Mouse (Mus musculus) spleen, adult 2 months (tissue): Measurements from ENCODE around the gene Rbm38. TPM values are rescaled to one million over a fixed set of nuclear protein-coding genes. Genes with fewer than 3 reads are reported as not detected.

Source experiments
- DNase-seq, 2 experiments: peaks; one replicate each; pipeline versions ENCODE4 v3.0.0 to v3.0.0-alpha.2; 2012 to 2021; ENCODE audit warnings: low spot score in 2 of 2, low read depth in 1 of 2
- H3K27ac ChIP-seq: fragments of 200-500 bp; 2 replicates; pipeline ENCODE4 v1.5.1; 2012; ENCODE audit warnings: low read length, inconsistent platforms; ENCODE audit not compliant: insufficient read depth
- H3K27me3 ChIP-seq: fragments of 200-500 bp; 2 replicates; pipeline ENCODE4 v1.6.1; 2012; ENCODE audit warnings: mild to moderate bottlenecking, moderate library complexity, low read length, inconsistent platforms; ENCODE audit not compliant: control insufficient read depth, insufficient read depth
- H3K36me3 ChIP-seq: fragments of 200-500 bp; 2 replicates; pipeline ENCODE4 v1.6.1; 2012; ENCODE audit warnings: mild to moderate bottlenecking, low read length, inconsistent platforms; ENCODE audit not compliant: control insufficient read depth, insufficient read depth
- H3K4me1 ChIP-seq: fragments of 200-500 bp; 2 replicates; pipeline ENCODE4 v1.6.1; 2011; ENCODE audit warnings: inconsistent platforms; ENCODE audit not compliant: control insufficient read depth, insufficient read depth, insufficient read length
- H3K4me3 ChIP-seq: fragments of 200-500 bp; 2 replicates; pipeline ENCODE4 v1.5.1; 2011; ENCODE audit warnings: mild to moderate bottlenecking, inconsistent platforms; ENCODE audit not compliant: insufficient read depth, insufficient read length; ENCODE audit errors: extremely low read depth
- CTCF ChIP-seq: fragments of 200-500 bp; IDR thresholded peaks from 2 replicates; pipeline ENCODE4 v1.5.1; 2011; ENCODE audit warnings: mild to moderate bottlenecking, inconsistent platforms; ENCODE audit not compliant: insufficient read depth, insufficient read length, insufficient replicate concordance; ENCODE audit errors: extremely low read depth
- POLR2A ChIP-seq: fragments of 200-500 bp; IDR thresholded peaks from 2 replicates; pipeline ENCODE4 v1.6.1; 2011; ENCODE audit warnings: low read depth, low read length, inconsistent platforms
- WGBS: fragments of 180-500 bp; shearing (Covaris S2); methylation state at CpG from one replicate; pipeline ENCODE4 v1.1.7; 2018; 5-methylcytosine and 5-hydroxymethylcytosine counted together
- polyA plus RNA-seq: library from polyadenylated mRNA; depleted of rRNA; stranded (reverse); fragments of >200 nt; gene quantifications from 2 replicates; pipeline ENCODE4 v1.2.3, GENCODE M21; 2012

Rbm38 gene
- polyA plus RNA-seq, 1 experiment: 724 TPM

DNA sequence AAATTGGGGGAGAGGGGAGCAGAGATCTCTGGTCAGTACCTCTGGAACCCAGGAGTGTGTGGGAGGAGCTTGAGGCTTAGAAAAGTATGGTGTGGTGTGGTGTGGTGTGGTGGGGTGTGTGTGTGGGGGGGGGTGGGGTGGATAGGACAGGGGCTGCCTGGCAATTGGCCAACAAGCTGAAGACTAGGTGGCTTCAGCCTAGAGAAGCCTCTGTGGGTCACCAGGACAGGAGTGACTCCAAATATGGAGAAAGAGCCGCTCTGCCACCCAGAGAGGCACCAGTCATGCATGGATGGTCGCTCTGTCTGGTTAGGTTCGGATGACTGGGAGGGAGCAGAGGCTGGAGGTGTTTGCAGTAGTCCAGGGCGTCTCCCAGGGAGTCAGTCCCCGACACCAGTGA, 27.2 kb downstream of the Rbm38 start:
- Histone ChIP-seq H3K27ac (peak overlapping the region; percentile 50), H3K4me3 (no peak overlapping the region), H3K36me3 (no peaks in the 10 kb centered on the region), H3K4me1 (peaks cover 70% of the 10 kb centered on the region), H3K27me3 (no peaks in the 10 kb centered on the region)
- no peak for TF ChIP-seq CTCF
- no peak for DNase-seq
- WGBS: 39% methylated on average over 5 of the region's 5 CpGs

DNA sequence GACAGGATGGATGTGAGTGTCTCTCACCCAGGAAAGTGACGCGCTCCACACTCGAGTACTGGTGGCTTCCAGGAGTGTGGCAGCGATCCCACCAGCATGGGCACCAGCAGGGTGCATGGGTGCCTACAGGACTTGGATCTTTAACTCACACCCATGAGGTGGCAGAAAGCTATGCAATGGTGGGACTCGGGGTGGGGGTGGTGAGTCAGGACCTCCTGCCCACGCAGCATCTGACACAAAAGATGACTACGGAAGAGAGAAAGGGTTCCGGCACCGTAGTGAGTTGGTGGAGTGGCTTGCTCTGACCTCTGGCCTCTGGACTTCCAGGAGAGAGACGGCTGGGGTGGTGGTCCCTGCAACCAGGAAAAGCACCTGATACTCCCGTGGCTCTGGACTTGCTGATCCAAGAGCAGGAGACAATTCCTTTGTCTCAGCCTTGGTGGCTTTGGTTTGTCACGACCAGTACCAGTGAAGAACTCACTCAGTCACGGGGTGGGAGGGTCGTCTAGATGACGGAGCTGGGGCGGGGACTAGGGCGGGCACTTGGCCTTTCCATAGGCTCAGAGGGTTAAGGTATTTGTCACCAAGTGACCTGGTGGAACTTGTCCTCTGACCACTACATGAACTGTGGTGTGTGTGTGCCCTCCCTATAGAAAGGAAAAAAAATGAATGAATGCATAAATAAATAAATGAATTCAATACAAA, 27.9 kb downstream of the Rbm38 start:
- Histone ChIP-seq H3K4me3 (peak overlapping the region; percentile 11; the same call in 1 of the 2 replicates), H3K4me1 (peaks cover 74% of the 10 kb centered on the region), H3K36me3 (no peaks in the 10 kb centered on the region), H3K27me3 (no peaks in the 10 kb centered on the region), H3K27ac (peak overlapping the region; percentile 50)
- DNase-seq: peak in 1 of 2 experiments; percentile 3
- 62% methylated on average over 17 of the region's 17 CpGs for WGBS
- TF ChIP-seq CTCF (no peak), POLR2A (no peak)

DNA sequence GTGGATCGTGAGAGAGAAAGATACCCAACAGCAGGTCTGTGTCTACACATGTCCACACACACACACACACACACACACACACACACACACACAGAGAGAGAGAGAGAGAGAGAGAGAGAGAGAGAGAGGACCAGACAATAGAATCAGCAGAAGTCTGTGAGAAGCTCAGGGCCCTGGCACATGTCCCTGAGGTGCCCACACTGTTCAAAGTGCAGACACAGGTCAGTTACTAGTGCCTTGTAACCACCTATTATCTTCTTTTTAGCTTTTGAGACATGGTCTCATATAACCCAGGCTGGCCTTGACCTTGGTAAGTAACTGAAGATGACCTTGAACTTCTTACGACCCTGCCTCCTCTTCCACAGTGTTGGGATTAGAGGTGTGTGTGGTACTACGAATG, 28.9 kb downstream of the Rbm38 start:
- 56% methylated on average over 3 of the region's 3 CpGs for WGBS
- no peak for TF ChIP-seq CTCF
- TF ChIP-seq POLR2A: no peak
- Histone ChIP-seq H3K4me3 (no peak overlapping the region), H3K27me3 (no peaks in the 10 kb centered on the region), H3K27ac (peak overlapping the region; percentile 10; the same call in 1 of the 2 replicates), H3K36me3 (no peaks in the 10 kb centered on the region), H3K4me1 (peaks cover 75% of the 10 kb centered on the region)
- peak in 1 of 2 experiments; percentile 2 for DNase-seq

DNA sequence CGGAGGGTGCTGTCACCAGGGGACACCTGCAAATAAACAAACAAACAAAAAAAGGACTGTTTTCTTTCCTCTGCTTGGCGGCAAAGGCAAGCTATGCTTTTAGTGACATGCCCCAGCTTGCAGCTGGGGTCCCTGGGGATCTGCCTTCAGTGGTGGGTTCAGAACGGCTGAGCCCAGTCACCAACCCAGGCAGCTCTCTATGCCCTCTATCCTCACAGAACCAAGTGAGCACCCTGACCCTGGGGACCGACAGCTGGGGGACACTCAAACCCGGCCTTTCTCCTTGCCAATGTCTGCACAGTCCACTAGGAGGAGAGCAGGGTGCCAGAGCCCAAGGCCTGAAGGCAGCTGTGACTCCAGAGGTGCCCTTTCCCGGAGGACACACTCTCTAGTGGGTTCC, 29.5 kb downstream of the Rbm38 start:
- H3K27ac ChIP-seq: peak overlapping the region; percentile 10; the same call in 1 of the 2 replicates

DNA sequence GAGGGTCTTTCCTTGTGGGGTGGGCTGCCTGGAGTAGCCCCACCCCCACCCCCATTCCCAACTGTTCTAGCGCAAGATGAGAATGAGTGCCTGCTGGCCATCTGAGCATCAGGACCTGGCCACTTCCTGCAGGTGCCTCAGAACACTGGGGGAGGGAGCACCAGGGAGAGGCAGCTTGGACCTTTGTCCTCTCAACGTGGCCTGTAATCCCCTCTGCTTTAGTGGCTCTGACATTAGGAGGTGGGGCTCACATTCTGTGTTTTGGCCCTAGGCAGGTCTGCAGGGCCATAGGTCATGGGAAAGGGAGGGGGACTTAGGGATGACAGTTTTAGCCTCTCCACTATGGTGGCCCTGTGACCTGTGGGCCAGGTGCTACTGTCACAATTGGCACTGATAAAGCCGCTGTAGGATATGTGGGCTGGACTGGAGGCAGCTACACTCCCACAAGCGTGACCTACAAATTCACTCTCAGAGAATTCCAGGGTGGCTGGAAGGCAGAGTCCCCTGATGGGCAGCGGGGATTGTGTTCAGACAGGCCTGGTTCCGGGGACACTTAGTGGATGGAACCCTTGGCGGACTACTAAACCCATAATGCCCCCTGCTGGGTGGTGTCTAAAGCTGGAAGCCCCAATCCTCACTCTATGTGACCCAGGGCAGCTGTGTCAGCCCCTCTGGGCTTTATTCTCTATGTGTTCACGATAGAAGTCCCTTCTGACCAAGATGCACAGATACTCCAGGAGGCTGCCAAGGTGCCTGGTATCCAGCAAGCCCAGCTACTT, 30.5 kb downstream of the Rbm38 start:
- Histone ChIP-seq H3K27me3 (no peaks in the 10 kb centered on the region), H3K27ac (0 out of 2 replicates have a peak overlapping the region, but pooled peaks have one; percentile 11), H3K36me3 (no peaks in the 10 kb centered on the region), H3K4me3 (no peak overlapping the region), H3K4me1 (peaks cover 70% of the 10 kb centered on the region)
- 64% methylated on average over 8 of the region's 8 CpGs for WGBS
- DNase-seq: peak in 1 of 2 experiments; percentile 28
- TF ChIP-seq CTCF (no peak), POLR2A (no peak)

More for the DNA sequence above, 29.5 kb downstream of the Rbm38 start:
- Histone ChIP-seq H3K27me3 (no peaks in the 10 kb centered on the region), H3K36me3 (no peaks in the 10 kb centered on the region), H3K4me3 (no peak overlapping the region), H3K4me1 (peaks cover 74% of the 10 kb centered on the region)
- TF ChIP-seq CTCF (no peak), POLR2A (no peak)
- WGBS: 36% methylated on average over 6 of the region's 6 CpGs
- DNase-seq: peak in 1 of 2 experiments; percentile 32

DNA sequence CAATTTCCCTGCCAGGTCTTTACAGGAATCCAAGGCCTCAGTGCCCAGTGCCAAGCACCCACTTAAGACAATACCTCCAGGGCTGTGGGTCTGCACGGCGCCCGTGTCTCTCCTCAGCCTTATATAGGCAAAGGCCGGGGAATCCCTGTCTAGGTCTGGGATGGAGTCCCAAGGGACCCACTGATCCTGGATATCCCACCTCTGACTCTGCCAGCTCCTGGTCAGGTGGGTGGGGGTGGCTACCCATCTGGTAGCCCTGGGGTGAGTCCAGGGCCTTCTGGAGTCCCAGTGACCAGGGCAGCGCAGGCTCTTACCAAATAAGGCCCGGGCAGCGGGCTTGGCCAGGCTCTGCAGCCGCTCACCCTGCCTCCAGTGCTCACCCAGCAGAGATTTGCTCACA, 32.6 kb downstream of the Rbm38 start:
- peak in 1 of 2 experiments; percentile 5 for DNase-seq
- Histone ChIP-seq H3K36me3 (no peaks in the 10 kb centered on the region), H3K4me3 (no peak overlapping the region), H3K27me3 (no peaks in the 10 kb centered on the region), H3K4me1 (peaks cover 65% of the 10 kb centered on the region), H3K27ac (no peak overlapping the region)
- WGBS: 94% methylated on average over 8 of the region's 8 CpGs
- TF ChIP-seq POLR2A: no peak
- TF ChIP-seq CTCF: no peak

DNA sequence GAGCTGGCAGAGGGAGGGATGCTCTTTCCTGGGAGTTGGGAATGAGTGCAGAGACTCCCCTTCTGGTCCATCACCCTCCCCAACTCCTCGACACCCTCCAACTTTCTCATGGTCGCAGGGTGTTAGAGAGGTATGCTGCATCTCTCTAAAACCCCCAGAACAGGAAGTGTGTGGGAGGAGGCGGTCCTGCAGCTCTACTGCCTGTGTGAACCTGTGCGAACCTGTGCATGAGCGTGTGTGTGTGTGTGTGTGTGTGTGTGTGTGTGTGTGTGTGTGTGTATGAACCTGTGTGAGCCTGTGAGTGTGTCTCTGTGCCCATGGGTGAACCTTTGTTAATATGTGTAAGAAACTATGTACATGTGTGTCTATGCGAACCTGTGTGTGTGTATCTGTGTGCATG, 33.5 kb downstream of the Rbm38 start:
- H3K27me3 ChIP-seq: no peaks in the 10 kb centered on the region
- DNase-seq: peak; percentile 63 to 72
- no peak for TF ChIP-seq POLR2A

More for the DNA sequence above, 33.5 kb downstream of the Rbm38 start:
- Histone ChIP-seq H3K27ac (peak overlapping the region; percentile 75), H3K4me1 (peaks cover 63% of the 10 kb centered on the region; the same call in 1 of the 2 replicates), H3K36me3 (no peaks in the 10 kb centered on the region), H3K4me3 (no peak overlapping the region)
- WGBS: 19% methylated on average over 6 of the region's 6 CpGs
